Mouse (Mus musculus): ENCODE measurements at regions not wholly inside any gene's neighbourhood (a gene's known extent, or its start where the extent isn't known, plus 50 kb on each side); places are given as distances from the start of the nearest gene placed in this dataset.
A peak's percentile ranks its signal among the peaks of the same experiment; 100 is the strongest.

- DNase-seq (ENCODE audit: low read depth, low spot score): no peak
Observed at GRCm38 (mm10) chr7:124857106-124857505, 587.4 kb upstream of the Kdm8 start.

DNA sequence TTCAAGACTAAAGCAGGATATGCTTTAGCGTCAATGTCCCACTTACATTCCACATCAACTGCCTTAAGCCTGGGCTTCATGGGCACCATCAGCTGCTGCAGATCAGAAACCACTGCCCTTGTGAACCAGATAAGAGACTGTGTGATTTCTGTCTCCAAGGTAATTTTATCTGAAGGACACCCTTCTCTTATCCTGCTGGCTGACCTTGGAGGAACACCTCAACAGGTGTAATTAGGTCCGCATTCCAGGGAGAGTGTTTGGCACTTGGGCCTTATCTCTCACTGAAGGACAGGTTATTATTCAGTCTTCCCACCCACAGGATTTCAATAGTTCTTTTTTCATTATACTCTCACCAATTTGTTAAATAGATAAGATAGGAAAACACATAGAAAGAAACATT is 583.1 kb upstream of the Kdm8 start:
- DNase-seq (ENCODE audit: low read depth, low spot score): no peak

GRCm38 (mm10) chr7:124868133-124868603 is 576.3 kb upstream of the Kdm8 start:
- peak; percentile 75 for DNase-seq (ENCODE audit: low read depth, low spot score)

- DNase-seq (ENCODE audit: low read depth, low spot score): no peak
Observed at GRCm38 (mm10) chr7:124868621-124869020, 575.9 kb upstream of the Kdm8 start.

- no peak for DNase-seq (ENCODE audit: low read depth, low spot score)
Observed at GRCm38 (mm10) chr7:124880771-124881170, 563.7 kb upstream of the Kdm8 start.

GRCm38 (mm10) chr7:124907233-124907632 is 537.2 kb upstream of the Kdm8 start:
- DNase-seq (ENCODE audit: low read depth, low spot score): peak; percentile 89

GRCm38 (mm10) chr7:124907662-124908296 is 536.7 kb upstream of the Kdm8 start:
- peak; percentile 12 for DNase-seq (ENCODE audit: low read depth, low spot score)

- no peak for DNase-seq (ENCODE audit: low read depth, low spot score)
Observed at GRCm38 (mm10) chr7:124914061-124914460, 530.4 kb upstream of the Kdm8 start.

DNA sequence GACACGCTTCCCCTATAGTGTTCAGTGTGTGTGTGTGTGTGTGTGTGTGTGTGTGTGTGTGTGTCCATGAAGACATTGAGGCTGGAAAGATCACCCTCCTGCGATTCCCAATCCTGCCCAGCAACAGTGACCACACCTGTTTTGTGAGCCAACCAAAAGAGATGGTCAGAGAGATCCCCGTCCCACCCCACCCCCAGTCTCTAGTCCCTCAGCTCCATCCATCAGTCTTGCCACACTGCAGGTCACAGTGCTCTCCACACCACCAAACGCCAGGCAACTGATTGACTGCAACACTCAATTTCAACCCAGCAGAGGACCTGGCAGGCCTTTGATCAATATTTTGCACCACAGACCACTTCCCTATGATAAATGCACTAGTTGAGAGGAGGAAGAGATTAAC is 530.0 kb upstream of the Kdm8 start:
- DNase-seq (ENCODE audit: low read depth, low spot score): no peak

DNA sequence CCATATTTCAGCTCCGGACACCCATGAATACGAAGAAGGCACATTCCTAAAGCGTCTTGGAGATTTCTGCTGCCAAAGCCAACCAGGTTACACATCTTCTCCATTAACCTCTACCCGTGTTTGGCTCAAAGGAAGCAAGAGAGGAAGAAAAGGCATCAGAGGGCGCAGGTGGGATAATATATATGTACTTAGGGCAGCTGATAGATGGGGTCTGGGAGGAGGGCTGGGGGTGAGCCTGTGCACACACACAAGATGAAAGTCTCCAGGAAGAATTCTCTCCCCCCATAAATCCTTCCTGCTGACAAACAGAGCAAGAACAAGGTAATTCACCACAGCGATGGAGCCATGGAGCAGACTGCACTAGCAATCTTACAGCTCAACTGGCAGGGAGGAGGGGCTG is 529.5 kb upstream of the Kdm8 start:
- no peak for DNase-seq (ENCODE audit: low read depth, low spot score)

DNA sequence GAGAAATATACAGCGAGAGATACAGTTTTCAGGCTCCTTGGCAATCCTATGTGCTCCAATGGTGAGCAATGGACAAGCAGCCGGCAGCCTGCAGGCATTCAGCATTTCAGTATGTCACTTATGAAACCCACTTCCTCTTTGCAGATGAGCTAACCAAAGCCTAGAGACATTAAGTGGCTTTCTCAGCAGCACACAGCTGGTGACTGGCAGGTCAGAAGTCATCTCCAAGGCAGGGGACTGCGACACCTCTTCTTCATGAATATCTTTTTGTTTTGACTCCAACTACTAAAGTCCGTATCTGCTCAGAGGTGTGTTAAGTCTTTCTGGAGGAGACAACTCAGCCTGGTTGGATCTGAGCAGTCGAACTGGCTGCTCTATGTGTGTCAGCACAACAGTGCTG is 528.8 kb upstream of the Kdm8 start:
- no peak for DNase-seq (ENCODE audit: low read depth, low spot score)

DNA sequence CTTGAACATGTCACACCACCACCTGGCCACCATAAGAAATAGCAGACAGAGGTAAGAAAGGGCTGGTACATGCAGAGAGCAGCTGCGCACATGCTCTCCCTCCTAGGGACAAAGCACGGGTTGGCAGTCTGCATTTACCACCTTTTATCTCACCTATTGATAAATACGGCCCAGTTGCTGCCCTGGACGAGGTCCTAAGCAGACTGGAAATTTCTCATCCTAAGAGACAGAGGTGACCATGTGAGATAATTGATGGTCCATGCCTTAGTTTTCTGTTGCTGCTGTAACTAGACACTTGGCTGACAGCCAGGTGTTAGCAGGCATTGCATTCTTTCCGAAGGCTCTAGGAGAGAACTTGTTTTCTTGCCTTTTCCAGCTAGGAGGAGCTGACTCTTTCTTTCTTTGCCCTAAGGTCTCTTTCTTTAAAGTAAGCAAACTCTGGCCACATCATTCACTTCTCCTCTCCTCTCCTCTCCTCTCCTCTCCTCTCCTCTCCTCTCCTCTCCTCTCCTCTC is 526.8 kb upstream of the Kdm8 start:
- DNase-seq (ENCODE audit: low read depth, low spot score): no peak

GRCm38 (mm10) chr7:124922806-124923205 is 521.7 kb upstream of the Kdm8 start:
- no peak for DNase-seq (ENCODE audit: low read depth, low spot score)

DNA sequence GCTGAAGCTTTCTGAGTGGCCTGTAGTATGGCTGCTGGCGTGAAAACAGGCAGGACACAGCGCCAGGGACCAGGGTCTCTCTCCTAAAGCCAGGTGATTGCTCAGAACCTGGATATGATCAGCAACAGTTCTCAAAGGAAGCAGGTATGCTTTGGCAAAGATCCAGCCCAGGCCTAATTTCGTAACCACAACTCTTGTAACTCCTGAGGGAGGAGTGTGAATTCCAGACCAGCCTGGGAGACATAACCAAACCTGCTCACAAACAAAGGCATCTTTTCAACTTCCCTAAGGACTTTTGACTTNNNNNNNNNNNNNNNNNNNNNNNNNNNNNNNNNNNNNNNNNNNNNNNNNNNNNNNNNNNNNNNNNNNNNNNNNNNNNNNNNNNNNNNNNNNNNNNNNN is 510.9 kb upstream of the Kdm8 start:
- DNase-seq (ENCODE audit: low read depth, low spot score): no peak

- no peak for DNase-seq (ENCODE audit: low read depth, low spot score)
Observed at GRCm38 (mm10) chr7:124939357-124939756, 505.1 kb upstream of the Kdm8 start.

GRCm38 (mm10) chr7:124941527-124941926 is 502.9 kb upstream of the Kdm8 start:
- DNase-seq (ENCODE audit: low read depth, low spot score): no peak

GRCm38 (mm10) chr7:124946424-124946823 is 498.1 kb upstream of the Kdm8 start:
- no peak for DNase-seq (ENCODE audit: low read depth, low spot score)

DNA sequence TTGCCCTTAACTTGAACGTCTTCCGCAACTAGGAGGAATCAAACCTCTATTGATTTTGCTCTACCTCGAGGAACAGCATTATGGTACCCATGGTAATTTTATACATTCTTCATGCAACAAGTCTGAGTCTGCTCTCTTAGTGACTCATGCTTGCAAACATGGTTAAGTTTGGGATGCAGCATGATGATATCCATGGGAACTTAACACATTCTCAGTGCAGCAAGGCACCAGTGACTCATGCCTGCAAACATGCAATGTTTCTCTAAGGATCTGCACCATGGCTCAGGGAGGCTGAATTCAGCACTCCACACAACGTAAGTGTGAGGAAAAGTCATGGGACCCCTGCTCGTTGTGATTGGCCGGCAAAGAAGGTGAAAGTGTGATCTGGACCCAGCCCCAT is 487.1 kb upstream of the Kdm8 start:
- DNase-seq (ENCODE audit: low read depth, low spot score): peak; percentile 72

DNA sequence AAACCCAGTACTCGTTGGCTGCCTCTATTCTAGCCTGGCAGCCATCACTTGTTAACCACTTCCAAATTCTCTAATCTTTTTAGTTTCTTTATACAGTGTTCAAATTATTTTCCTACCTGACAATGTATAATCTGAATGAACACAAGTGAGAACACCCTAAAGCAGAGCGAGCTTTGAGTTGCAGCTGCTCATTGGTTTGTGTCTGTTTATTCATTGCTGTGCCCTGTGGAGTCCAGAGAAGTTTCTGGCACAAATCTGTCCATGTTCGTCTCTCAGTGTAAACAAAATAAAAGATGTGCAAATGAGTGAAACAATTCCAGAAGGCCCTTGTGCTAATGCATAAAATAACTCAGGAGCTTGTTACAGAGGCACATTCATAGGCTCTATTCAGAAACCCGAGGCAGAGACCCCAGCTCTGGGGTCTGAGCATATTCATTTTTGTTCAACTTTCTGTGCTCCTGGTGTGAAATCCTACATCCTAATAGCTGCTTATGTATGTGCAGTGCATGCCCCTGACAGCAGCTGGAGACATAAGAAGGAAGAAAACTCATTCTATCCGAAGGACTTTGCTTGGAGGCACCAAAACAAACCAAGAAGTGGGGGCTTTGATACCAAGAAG is 469.5 kb upstream of the Kdm8 start:
- no peak for DNase-seq (ENCODE audit: low read depth, low spot score)

- DNase-seq (ENCODE audit: low read depth, low spot score): no peak
Observed at GRCm38 (mm10) chr7:124989456-124989855, 455.0 kb upstream of the Kdm8 start.

DNA sequence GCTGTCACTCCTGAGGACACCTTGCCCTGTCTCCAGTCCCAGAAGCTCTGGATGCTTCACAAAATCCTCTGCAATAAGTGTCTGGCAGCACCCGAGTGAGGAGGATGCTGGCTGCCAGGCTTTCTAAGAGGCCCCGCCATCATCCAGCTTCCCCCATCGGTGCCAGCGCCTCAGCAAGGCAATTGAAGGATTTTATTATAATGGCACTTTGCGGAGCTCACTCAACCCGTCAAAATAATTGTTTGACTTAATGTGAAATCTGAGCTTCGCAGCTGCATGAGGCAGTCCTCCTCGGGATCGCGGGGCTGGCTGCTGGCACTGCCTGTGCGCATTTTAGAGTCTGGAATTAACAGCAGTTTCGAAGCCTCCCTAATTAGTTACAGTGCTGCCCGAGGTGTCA is 453.8 kb upstream of the Kdm8 start:
- DNase-seq (ENCODE audit: low read depth, low spot score): peak; percentile 74

- peak; percentile 43 for DNase-seq (ENCODE audit: low read depth, low spot score)
Observed at GRCm38 (mm10) chr7:124996538-124996937, 447.9 kb upstream of the Kdm8 start.

DNA sequence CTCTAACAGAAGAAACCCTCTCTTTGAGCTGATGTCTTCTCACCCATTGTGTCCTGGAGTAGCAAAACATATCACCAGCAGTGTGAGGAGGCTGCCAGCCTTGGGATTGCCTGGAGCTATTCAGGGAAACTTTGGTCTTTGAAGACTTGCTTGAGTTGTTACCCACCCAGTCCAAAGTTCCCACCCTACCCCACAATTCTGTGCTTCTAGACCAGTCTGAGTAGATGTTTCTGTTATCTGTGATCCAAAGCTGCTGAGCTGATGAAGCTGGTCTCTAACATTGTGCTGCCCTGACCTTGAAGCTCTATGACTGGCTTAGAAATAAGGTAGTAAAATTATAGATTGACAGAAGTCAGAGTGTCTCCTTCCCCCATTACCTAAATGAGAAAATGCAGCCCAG is 443.8 kb upstream of the Kdm8 start:
- no peak for DNase-seq (ENCODE audit: low read depth, low spot score)
